Mouse (Mus musculus): ENCODE data around the gene Ganab.
"Not testable (repeated sequence)": the region's sequence is repeated elsewhere in the genome, so short reads cannot be mapped to it uniquely, and the experiment has no call there.

The Ganab gene

GRCm38 (mm10) chr19:8888511-8889385 lies 9.1 kb upstream of the Ganab start, which contains the start of the genes 1810009A15Rik and Gm49416:
Gene 1810009A15Rik (plus strand): TSS chr19:8888853.
Gene Gm49416 (plus strand): TSS chr19:8888926.
- peak; percentile 94 for DNase-seq

DNA sequence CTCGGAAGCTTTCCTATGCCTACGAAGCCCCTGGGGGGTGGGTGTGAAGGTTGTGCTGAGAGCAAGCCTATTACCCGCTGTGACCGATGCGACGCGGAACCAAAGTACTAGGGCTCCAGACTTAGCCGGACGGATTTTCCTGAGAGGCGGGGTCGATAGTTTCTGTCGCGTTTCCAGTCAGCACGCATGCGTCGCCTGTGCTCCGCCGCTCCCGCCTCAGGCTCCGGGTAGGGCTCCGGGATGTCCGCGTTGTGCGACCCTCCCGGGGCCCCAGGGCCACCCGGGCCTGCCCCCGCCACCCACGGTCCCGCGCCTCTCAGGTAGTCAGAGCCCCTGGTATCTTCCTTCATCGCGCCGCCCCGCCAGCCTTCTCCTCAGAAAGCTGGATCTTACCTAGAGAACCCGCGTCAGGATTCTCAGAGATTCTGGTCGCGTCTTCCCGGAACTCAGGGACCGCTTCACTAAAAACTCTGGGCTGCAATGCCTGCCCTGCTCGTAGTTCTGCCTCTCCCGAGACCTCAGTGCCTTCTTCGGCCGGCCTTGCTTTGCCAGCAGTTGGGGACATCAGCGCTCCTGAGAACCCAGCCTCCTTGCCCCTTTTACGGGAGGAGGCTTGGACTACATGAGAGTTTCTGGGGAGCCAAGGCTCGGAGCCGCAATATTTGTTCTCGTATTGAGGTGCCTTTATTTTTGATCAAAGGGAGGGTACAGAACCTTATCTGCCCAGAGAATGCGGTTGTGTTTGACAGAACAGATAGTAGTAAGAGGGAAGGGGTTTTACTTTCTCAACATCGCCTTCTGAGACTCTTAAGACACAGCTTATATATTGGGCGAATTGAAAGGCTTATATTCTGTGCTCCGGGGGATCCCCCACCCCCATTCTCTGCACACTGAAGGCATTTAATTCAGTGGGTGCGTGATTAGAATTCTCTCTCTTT lies 4.8 kb upstream of the Ganab start, which contains the start of gene Ints5:
Gene Ints5 (plus strand): TSS at position 177 of the 938 bp plus-strand sequence.
- DNase-seq = peak; percentile 88

- no peak for DNase-seq
Measured at GRCm38 (mm10) chr19:8895397-8895960, 2.4 kb upstream of the Ganab start.

GRCm38 (mm10) chr19:8896231-8896630 lies 1.6 kb upstream of the Ganab start:
- DNase-seq = not testable (repeated sequence)

GRCm38 (mm10) chr19:8897211-8897864 lies 533 bp upstream of the Ganab start:
- DNase-seq = peak; percentile 53

- no peak for DNase-seq
Measured at GRCm38 (mm10) chr19:8898576-8898975, 705 bp downstream of the Ganab start.

DNA sequence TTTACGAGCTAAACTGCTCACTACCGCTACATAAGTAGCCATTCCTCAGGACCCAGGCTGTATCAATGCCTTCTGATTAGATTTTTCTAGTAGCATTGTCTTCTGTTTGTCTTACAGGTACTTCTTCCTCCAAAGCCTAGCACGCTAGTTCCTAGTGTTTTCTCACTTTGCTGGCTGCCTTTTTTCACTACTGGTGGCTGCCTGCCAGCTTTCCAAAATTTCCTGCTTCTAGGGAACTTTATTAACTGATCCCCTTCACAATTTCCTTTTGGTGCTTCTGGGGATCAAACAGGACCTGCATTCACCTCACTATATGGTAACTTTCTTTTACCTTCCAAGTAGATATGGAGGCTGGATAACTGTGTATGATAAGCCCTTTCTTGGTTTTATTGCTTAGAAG lies 1.2 kb downstream of the Ganab start:
- DNase-seq = no peak

GRCm38 (mm10) chr19:8903412-8903811 lies 5.5 kb downstream of the Ganab start:
- no peak for DNase-seq

DNA sequence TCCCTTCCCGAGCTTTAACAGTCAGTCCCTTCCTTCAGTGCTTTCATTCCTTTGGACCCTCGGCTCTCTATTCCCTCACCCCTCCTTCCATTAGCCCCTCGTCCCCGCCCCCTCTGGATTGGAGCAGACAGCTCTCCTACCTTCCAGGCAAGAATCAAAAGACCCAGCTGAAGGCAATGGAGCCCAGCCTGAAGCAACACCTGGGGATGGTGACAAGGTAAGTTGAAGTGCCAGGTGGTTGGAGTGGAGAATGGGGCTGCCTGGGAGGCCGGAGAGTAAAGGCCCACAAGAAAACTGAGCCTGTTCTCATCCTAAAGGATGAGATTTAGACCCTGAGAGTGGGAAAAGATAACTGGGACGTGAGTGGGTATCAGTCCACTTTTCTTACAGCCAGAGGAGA lies 10.7 kb downstream of the Ganab start:
- no peak for DNase-seq

GRCm38 (mm10) chr19:8911810-8912209 lies 13.9 kb downstream of the Ganab start:
- DNase-seq = no peak

GRCm38 (mm10) chr19:8914212-8914611 lies 16.3 kb downstream of the Ganab start:
- no peak for DNase-seq

DNA sequence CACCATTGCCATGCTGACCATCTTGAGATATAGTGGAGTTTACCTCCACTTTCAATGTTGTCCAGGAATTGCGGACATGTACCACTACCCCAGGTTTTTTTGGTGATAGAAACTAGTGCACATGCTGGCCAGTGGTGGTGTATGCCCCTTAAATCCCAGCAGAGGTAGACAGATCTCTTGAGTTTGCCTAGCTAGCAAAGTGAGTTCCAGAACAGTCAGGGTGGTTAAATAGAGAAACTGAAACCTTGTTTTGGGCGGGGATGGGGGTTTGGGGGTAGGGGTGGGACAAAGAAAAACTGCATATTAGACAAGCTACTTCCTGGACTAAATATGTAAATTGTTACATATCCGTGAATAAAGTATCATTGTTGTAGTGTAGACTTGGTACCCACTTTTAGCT lies 21.1 kb downstream of the Ganab start:
- no peak for DNase-seq

DNA sequence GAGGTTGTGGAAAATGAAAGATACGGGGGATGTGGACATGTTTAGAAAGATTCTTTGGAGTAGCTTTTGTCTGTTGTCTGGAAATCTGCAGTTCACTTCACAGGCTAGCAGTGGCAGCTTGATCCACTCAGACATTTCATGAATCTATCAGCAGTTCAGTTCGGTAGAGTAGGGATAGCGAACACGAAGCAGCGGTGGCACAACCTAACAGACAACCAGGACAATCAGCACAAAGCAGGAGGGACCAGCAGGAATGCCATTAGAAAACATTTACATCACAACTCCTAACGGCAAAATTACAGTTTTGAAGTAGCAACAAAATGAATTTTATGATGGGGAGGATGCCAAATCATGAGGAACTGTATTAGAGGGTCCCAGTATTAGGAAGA lies 21.8 kb downstream of the Ganab start:
- DNase-seq = no peak

- DNase-seq = peak; percentile 98
Measured at GRCm38 (mm10) chr19:8920073-8920736, 22.3 kb downstream of the Ganab start, which contains the start of gene B3gat3. Gene B3gat3 (plus strand): TSS chr19:8920374.

GRCm38 (mm10) chr19:8920836-8921291 lies 23.0 kb downstream of the Ganab start:
- DNase-seq = peak; percentile 21

GRCm38 (mm10) chr19:8921741-8922140 lies 23.9 kb downstream of the Ganab start:
- DNase-seq = no peak

DNA sequence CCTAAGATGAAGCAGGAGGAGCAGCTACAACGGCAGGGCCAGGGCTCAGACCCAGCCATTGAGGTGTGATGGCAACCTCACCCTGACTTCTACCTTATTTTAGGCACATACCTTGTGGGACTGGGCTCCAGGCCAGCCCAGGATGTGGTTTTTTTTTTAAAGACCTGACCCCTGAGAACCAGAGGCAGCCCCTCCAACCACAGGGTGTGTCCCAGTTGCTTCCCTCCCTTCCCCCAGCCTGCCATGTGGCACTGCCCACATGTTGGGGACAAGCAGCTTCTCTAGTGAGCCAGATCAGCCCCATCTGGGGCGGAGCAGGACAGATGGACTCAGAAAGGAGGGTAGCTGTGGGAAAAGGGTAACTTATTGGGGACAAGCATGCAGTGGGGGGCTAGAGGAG lies 28.9 kb downstream of the Ganab start:
- no peak for DNase-seq

GRCm38 (mm10) chr19:8927891-8928525 lies 30.1 kb downstream of the Ganab start:
- DNase-seq = no peak

- DNase-seq = no peak
Measured at GRCm38 (mm10) chr19:8928689-8929223, 30.9 kb downstream of the Ganab start.

DNA sequence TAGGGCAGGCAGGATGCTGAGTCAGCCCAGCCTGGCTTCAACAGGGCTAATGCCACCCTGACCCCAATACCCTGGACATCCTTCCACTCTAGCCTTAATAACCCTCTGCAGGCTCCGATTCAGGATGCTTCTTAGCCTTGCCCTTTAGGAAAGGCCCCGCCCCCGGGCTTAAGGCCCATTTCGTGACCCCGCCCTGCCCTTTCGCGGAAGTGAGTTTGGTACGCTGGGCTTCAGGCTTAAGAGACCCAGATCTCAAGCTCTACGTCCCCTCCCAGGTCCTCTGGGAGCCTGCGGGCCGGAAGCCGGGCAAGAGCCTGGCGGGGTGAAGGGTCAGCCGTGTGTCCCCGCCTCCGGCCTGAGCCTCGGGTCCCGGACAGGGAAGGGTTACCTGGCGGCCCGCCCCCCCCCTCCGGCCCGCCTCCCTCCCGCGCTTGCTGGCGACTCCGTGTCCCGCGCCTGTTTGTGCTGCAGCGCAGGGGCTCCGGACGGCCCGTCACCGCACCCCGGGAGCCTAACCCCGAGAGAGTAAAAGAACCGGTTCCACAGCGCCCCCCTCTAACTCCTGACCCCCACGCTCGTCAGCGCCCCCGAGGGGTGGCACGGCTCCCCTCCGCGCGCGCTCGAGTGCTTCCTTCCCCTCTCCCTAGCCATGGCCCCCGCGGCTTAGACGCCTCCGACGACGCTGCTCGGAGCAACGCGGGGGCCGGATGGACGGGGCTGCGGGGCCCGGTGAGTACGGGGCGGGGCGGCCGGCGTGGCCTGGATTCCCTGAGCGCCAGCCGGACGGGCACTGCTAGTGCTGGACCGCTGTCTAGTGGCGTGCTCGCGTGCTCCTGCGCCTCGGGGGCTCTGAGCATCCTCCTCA lies 31.6 kb downstream of the Ganab start, which contains the start of the genes Rom1 and Eml3:
Gene Rom1 (minus strand): TSS at position 133 of the 865 bp plus-strand sequence.
Gene Eml3 (plus strand): TSS at position 329 of the 865 bp plus-strand sequence.
- DNase-seq = peak; percentile 95

All from kidney, adult 18-20 months (tissue).